Mouse (Mus musculus): ENCODE results near the gene 2010111I01Rik. TPM values are rescaled to one million over a fixed set of nuclear protein-coding genes. Genes with fewer than 3 reads are reported as not detected.
A peak's percentile ranks its signal among the peaks of the same experiment; 100 is the strongest.

2010111I01Rik gene
- polyA plus RNA-seq, 1 experiment from 2014 or later, result 134 TPM

GRCm38 (mm10) chr13:63289687-63290086 is 325.0 kb downstream of the 2010111I01Rik start:
- Histone ChIP-seq H3K27me3 (ENCODE audit: control insufficient read depth, insufficient read depth, low read length) (no peaks in the 10 kb centered on the region), H3K27ac (replicated peaks; ENCODE audit: low read depth, low read length) (no peak overlapping the region; the same call in 1 of the 2 replicates), H3K4me2 (ENCODE audit: low read depth, severe bottlenecking) (no peak overlapping the region), H3K4me1 (ENCODE audit: control insufficient read depth, insufficient read depth, low read length) (peaks cover 38% of the 10 kb centered on the region), H3K4me3 (ENCODE audit: low read depth, low read length) (no peak overlapping the region), H3K9ac (ENCODE audit: low read length) (no peak overlapping the region), H3K9me3 (ENCODE audit: control insufficient read depth, low read length) (no peaks in the 10 kb centered on the region), H3K36me3 (ENCODE audit: control insufficient read depth, insufficient read depth, low read length) (peaks cover 14% of the 10 kb centered on the region)
- ATAC-seq (ENCODE audit: insufficient number of reproducible peaks, low FRiP score, low TSS enrichment, low read depth), result no peak
- 28% methylated on average over 5 of the region's 5 CpGs for WGBS
- peak; percentile 52 for DNase-seq (ENCODE audit: low spot score)

GRCm38 (mm10) chr13:63290126-63290525 is 325.4 kb downstream of the 2010111I01Rik start:
- peaks cover 14% of the 10 kb centered on the region for H3K36me3 ChIP-seq (ENCODE audit: control insufficient read depth, insufficient read depth, low read length)
- ATAC-seq (ENCODE audit: insufficient number of reproducible peaks, low FRiP score, low TSS enrichment, low read depth) (no peak), DNase-seq (ENCODE audit: low spot score) (no peak)
- H3K27me3 ChIP-seq (ENCODE audit: control insufficient read depth, insufficient read depth, low read length), result no peaks in the 10 kb centered on the region
- H3K27ac ChIP-seq (replicated peaks; ENCODE audit: low read depth, low read length), result peak overlapping the region; percentile 3; the same call in 1 of the 2 replicates
- no peak overlapping the region for H3K9ac ChIP-seq (ENCODE audit: low read length)
- WGBS, result 87% methylated on average over 4 of the region's 4 CpGs
- H3K4me2 ChIP-seq (ENCODE audit: low read depth, severe bottlenecking), result no peak overlapping the region
- H3K4me1 ChIP-seq (ENCODE audit: control insufficient read depth, insufficient read depth, low read length), result peaks cover 41% of the 10 kb centered on the region
- no peaks in the 10 kb centered on the region for H3K9me3 ChIP-seq (ENCODE audit: control insufficient read depth, low read length)
- no peak overlapping the region for H3K4me3 ChIP-seq (ENCODE audit: low read depth, low read length)

GRCm38 (mm10) chr13:63291016-63291415 is 326.3 kb downstream of the 2010111I01Rik start:
- Histone ChIP-seq H3K27me3 (ENCODE audit: control insufficient read depth, insufficient read depth, low read length) (no peaks in the 10 kb centered on the region), H3K9ac (ENCODE audit: low read length) (no peak overlapping the region), H3K4me2 (ENCODE audit: low read depth, severe bottlenecking) (no peak overlapping the region), H3K27ac (replicated peaks; ENCODE audit: low read depth, low read length) (no peak overlapping the region), H3K9me3 (ENCODE audit: control insufficient read depth, low read length) (no peaks in the 10 kb centered on the region), H3K4me3 (ENCODE audit: low read depth, low read length) (no peak overlapping the region), H3K36me3 (ENCODE audit: control insufficient read depth, insufficient read depth, low read length) (peaks cover 10% of the 10 kb centered on the region), H3K4me1 (ENCODE audit: control insufficient read depth, insufficient read depth, low read length) (peaks cover 41% of the 10 kb centered on the region)
- ATAC-seq (ENCODE audit: insufficient number of reproducible peaks, low FRiP score, low TSS enrichment, low read depth) (no peak), DNase-seq (ENCODE audit: low spot score) (no peak)
- WGBS, result 95% methylated on average over 6 of the region's 6 CpGs

GRCm38 (mm10) chr13:63293647-63294046 is 329.0 kb downstream of the 2010111I01Rik start:
- ATAC-seq (ENCODE audit: insufficient number of reproducible peaks, low FRiP score, low TSS enrichment, low read depth), result no peak
- peaks cover 32% of the 10 kb centered on the region for H3K4me1 ChIP-seq (ENCODE audit: control insufficient read depth, insufficient read depth, low read length)
- no peak overlapping the region for H3K9ac ChIP-seq (ENCODE audit: low read length)
- no peaks in the 10 kb centered on the region for H3K27me3 ChIP-seq (ENCODE audit: control insufficient read depth, insufficient read depth, low read length)
- H3K36me3 ChIP-seq (ENCODE audit: control insufficient read depth, insufficient read depth, low read length), result peaks cover 8% of the 10 kb centered on the region; the same call in 1 of the 2 replicates
- no peak overlapping the region for H3K4me3 ChIP-seq (ENCODE audit: low read depth, low read length)
- no peak overlapping the region for H3K4me2 ChIP-seq (ENCODE audit: low read depth, severe bottlenecking)
- no peak overlapping the region; the same call in 1 of the 2 replicates for H3K27ac ChIP-seq (replicated peaks; ENCODE audit: low read depth, low read length)
- DNase-seq (ENCODE audit: low spot score), result no peak
- H3K9me3 ChIP-seq (ENCODE audit: control insufficient read depth, low read length), result no peaks in the 10 kb centered on the region
- WGBS, result 37% methylated on average over 3 of the region's 3 CpGs

GRCm38 (mm10) chr13:63294359-63295193 is 329.9 kb downstream of the 2010111I01Rik start:
- Histone ChIP-seq H3K4me2 (ENCODE audit: low read depth, severe bottlenecking) (no peak overlapping the region), H3K27ac (replicated peaks; ENCODE audit: low read depth, low read length) (peak overlapping the region; percentile 72), H3K9ac (ENCODE audit: low read length) (peak overlapping the region; percentile 18; the same call in 1 of the 2 replicates), H3K9me3 (ENCODE audit: control insufficient read depth, low read length) (no peaks in the 10 kb centered on the region), H3K36me3 (ENCODE audit: control insufficient read depth, insufficient read depth, low read length) (peaks cover 11% of the 10 kb centered on the region; the same call in 1 of the 2 replicates), H3K4me3 (ENCODE audit: low read depth, low read length) (no peak overlapping the region), H3K4me1 (ENCODE audit: control insufficient read depth, insufficient read depth, low read length) (peaks cover 25% of the 10 kb centered on the region), H3K27me3 (ENCODE audit: control insufficient read depth, insufficient read depth, low read length) (no peaks in the 10 kb centered on the region)
- 41% methylated on average over 15 of the region's 15 CpGs for WGBS
- ATAC-seq (ENCODE audit: insufficient number of reproducible peaks, low FRiP score, low TSS enrichment, low read depth) (no peak), DNase-seq (ENCODE audit: low spot score) (no peak)

GRCm38 (mm10) chr13:63296300-63296699 is 331.6 kb downstream of the 2010111I01Rik start:
- H3K36me3 ChIP-seq (ENCODE audit: control insufficient read depth, insufficient read depth, low read length), result peaks cover 10% of the 10 kb centered on the region
- peaks cover 20% of the 10 kb centered on the region for H3K4me1 ChIP-seq (ENCODE audit: control insufficient read depth, insufficient read depth, low read length)
- ATAC-seq (ENCODE audit: insufficient number of reproducible peaks, low FRiP score, low TSS enrichment, low read depth) (no peak), DNase-seq (ENCODE audit: low spot score) (no peak)
- H3K27me3 ChIP-seq (ENCODE audit: control insufficient read depth, insufficient read depth, low read length), result no peaks in the 10 kb centered on the region
- no peak overlapping the region for H3K9ac ChIP-seq (ENCODE audit: low read length)
- H3K4me3 ChIP-seq (ENCODE audit: low read depth, low read length), result no peak overlapping the region
- H3K4me2 ChIP-seq (ENCODE audit: low read depth, severe bottlenecking), result no peak overlapping the region
- H3K9me3 ChIP-seq (ENCODE audit: control insufficient read depth, low read length), result no peaks in the 10 kb centered on the region
- no peak overlapping the region for H3K27ac ChIP-seq (replicated peaks; ENCODE audit: low read depth, low read length)
- 91% methylated on average over 11 of the region's 11 CpGs for WGBS

- peaks cover 10% of the 10 kb centered on the region for H3K36me3 ChIP-seq (ENCODE audit: control insufficient read depth, insufficient read depth, low read length)
- no peaks in the 10 kb centered on the region for H3K27me3 ChIP-seq (ENCODE audit: control insufficient read depth, insufficient read depth, low read length)
- peaks cover 27% of the 10 kb centered on the region for H3K4me1 ChIP-seq (ENCODE audit: control insufficient read depth, insufficient read depth, low read length)
- 93% methylated on average over 2 of the region's 2 CpGs for WGBS
- no peak overlapping the region for H3K27ac ChIP-seq (replicated peaks; ENCODE audit: low read depth, low read length)
- H3K4me2 ChIP-seq (ENCODE audit: low read depth, severe bottlenecking), result no peak overlapping the region
- H3K9me3 ChIP-seq (ENCODE audit: control insufficient read depth, low read length), result no peaks in the 10 kb centered on the region
- no peak for ATAC-seq (ENCODE audit: insufficient number of reproducible peaks, low FRiP score, low TSS enrichment, low read depth)
- DNase-seq (ENCODE audit: low spot score), result no peak
- H3K9ac ChIP-seq (ENCODE audit: low read length), result no peak overlapping the region
- H3K4me3 ChIP-seq (ENCODE audit: low read depth, low read length), result no peak overlapping the region
Observed at GRCm38 (mm10) chr13:63297003-63297402, 332.3 kb downstream of the 2010111I01Rik start.

GRCm38 (mm10) chr13:63297933-63298332 is 333.2 kb downstream of the 2010111I01Rik start:
- no peak overlapping the region for H3K9ac ChIP-seq (ENCODE audit: low read length)
- no peak for DNase-seq (ENCODE audit: low spot score)
- no peaks in the 10 kb centered on the region for H3K9me3 ChIP-seq (ENCODE audit: control insufficient read depth, low read length)
- 96% methylated on average over 3 of the region's 3 CpGs for WGBS
- ATAC-seq (ENCODE audit: insufficient number of reproducible peaks, low FRiP score, low TSS enrichment, low read depth), result no peak
- H3K27me3 ChIP-seq (ENCODE audit: control insufficient read depth, insufficient read depth, low read length), result no peaks in the 10 kb centered on the region
- H3K4me2 ChIP-seq (ENCODE audit: low read depth, severe bottlenecking), result no peak overlapping the region
- no peak overlapping the region for H3K4me3 ChIP-seq (ENCODE audit: low read depth, low read length)
- no peak overlapping the region for H3K27ac ChIP-seq (replicated peaks; ENCODE audit: low read depth, low read length)
- peaks cover 31% of the 10 kb centered on the region for H3K4me1 ChIP-seq (ENCODE audit: control insufficient read depth, insufficient read depth, low read length)
- peaks cover 12% of the 10 kb centered on the region for H3K36me3 ChIP-seq (ENCODE audit: control insufficient read depth, insufficient read depth, low read length)

Data from limb, embryonic 11.5 days (tissue).